Mouse (Mus musculus) midbrain, postnatal 0 days (tissue): Measurements from ENCODE around the gene Ms4a12. TPM values are rescaled to one million over a fixed set of nuclear protein-coding genes. Genes with fewer than 3 reads are reported as not detected.

Experiments
- ATAC-seq: fragments of 200-750 bp; cut with Nextera tagmentation; 2 replicates; pipeline ENCODE4 v1.8.0; 2017; ENCODE audit warnings: moderate number of reproducible peaks, mild to moderate bottlenecking, moderate TSS enrichment, moderate library complexity; ENCODE audit not compliant: low FRiP score
- DNase-seq: peaks from one replicate; pipeline ENCODE4 v3.0.0-alpha.2; 2015; ENCODE audit warnings: low spot score
- H3K27ac ChIP-seq: fragments of 300-500 bp; sonication (generic); 2 replicates; pipeline ENCODE4 v1.5.1; 2014; ENCODE audit warnings: low read depth, mild to moderate bottlenecking, low read length, mixed read lengths
- H3K27me3 ChIP-seq: fragments of 300-500 bp; sonication (generic); 2 replicates; pipeline ENCODE4 v1.6.1; 2014; ENCODE audit warnings: low read length, control low read depth, mixed read lengths; ENCODE audit not compliant: insufficient read depth
- H3K36me3 ChIP-seq: fragments of 300-500 bp; sonication (generic); 2 replicates; pipeline ENCODE4 v1.6.1; 2014; ENCODE audit warnings: low read length, control low read depth, mixed read lengths; ENCODE audit not compliant: insufficient read depth
- H3K4me1 ChIP-seq: fragments of 300-500 bp; sonication (generic); 2 replicates; pipeline ENCODE4 v1.6.1; 2014; ENCODE audit warnings: mild to moderate bottlenecking, control low read depth, antibody characterized with exemption, low read length, mixed read lengths; ENCODE audit not compliant: insufficient read depth
- H3K4me2 ChIP-seq: fragments of 300-500 bp; sonication (generic); 2 replicates; pipeline ENCODE4 v1.6.1; 2014; ENCODE audit warnings: low read depth, mild to moderate bottlenecking, low read length, mixed read lengths; ENCODE audit not compliant: poor library complexity, severe bottlenecking
- H3K4me3 ChIP-seq: fragments of 300-500 bp; sonication (generic); 2 replicates; pipeline ENCODE4 v1.5.1; 2014; ENCODE audit warnings: low read depth, mild to moderate bottlenecking, low read length, moderate library complexity
- H3K9ac ChIP-seq: fragments of 300-500 bp; sonication (generic); replicated peaks from 2 replicates; pipeline ENCODE4 v1.6.1; 2014; ENCODE audit warnings: mild to moderate bottlenecking, low read length, moderate library complexity, mixed read lengths; ENCODE audit not compliant: poor library complexity, severe bottlenecking
- H3K9me3 ChIP-seq: fragments of 300-500 bp; sonication (generic); 2 replicates; pipeline ENCODE4 v1.6.1; 2016; ENCODE audit warnings: low read length, control low read depth
- CTCF ChIP-seq: IDR thresholded peaks from 2 replicates; pipeline ENCODE4 v1.5.1; 2016; ENCODE audit warnings: antibody characterized with exemption, mild to moderate bottlenecking
- WGBS: fragments of 180-500 bp; shearing (Covaris S2); extraction: QIAGEN DNeasy Blood & Tissue Kit; methylation state at CpG from one replicate; pipeline ENCODE4 v1.1.7; 2014; 5-methylcytosine and 5-hydroxymethylcytosine counted together
- polyA plus RNA-seq: library from polyadenylated mRNA; unstranded; fragments of >200 nt; fragmentation: Nextera tagmentation; extraction: Ambion mirVana; gene quantifications from 2 replicates; pipeline ENCODE4 v1.2.1, GENCODE M21; 2015
- total RNA-seq: library from RNA; depleted of rRNA; stranded (reverse); fragments of >200 nt; gene quantifications from 2 replicates; pipeline ENCODE4 v1.2.3, GENCODE M21; 2014

The Ms4a12 gene
- total and polyA plus RNA-seq, 2 experiments from 2014 or later = not detected

GRCm38 (mm10) chr19:11234921-11235735 lies 2.9 kb upstream of the Ms4a12 start:
- H3K27ac ChIP-seq = no peak overlapping the region
- H3K9me3 ChIP-seq = no peaks in the 10 kb centered on the region
- no peaks in the 10 kb centered on the region for H3K4me1 ChIP-seq
- no peak overlapping the region for H3K4me3 ChIP-seq
- no peaks in the 10 kb centered on the region for H3K36me3 ChIP-seq
- 69% methylated on average over 5 of the region's 5 CpGs for WGBS
- DNase-seq (no peak), ATAC-seq (no peak)
- no peak overlapping the region for H3K9ac ChIP-seq
- no peak overlapping the region for H3K4me2 ChIP-seq
- TF ChIP-seq CTCF = no peak
- H3K27me3 ChIP-seq = no peaks in the 10 kb centered on the region

- Histone ChIP-seq H3K4me3 (no peak overlapping the region), H3K27me3 (no peaks in the 10 kb centered on the region), H3K4me2 (no peak overlapping the region), H3K27ac (no peak overlapping the region), H3K9me3 (no peaks in the 10 kb centered on the region), H3K9ac (no peak overlapping the region), H3K4me1 (no peaks in the 10 kb centered on the region), H3K36me3 (no peaks in the 10 kb centered on the region)
- TF ChIP-seq CTCF = no peak
- 79% methylated on average over 5 of the region's 5 CpGs for WGBS
- no peak for ATAC-seq
- no peak for DNase-seq
Observed at GRCm38 (mm10) chr19:11234244-11234643, 2.0 kb upstream of the Ms4a12 start.

GRCm38 (mm10) chr19:11196546-11196945 lies 35.7 kb downstream of the Ms4a12 start, which contains the start of gene Ms4a13:
Gene Ms4a13, minus strand, starts transcription at chr19:11196737.
- no peaks in the 10 kb centered on the region for H3K27me3 ChIP-seq
- no peak within 1 kb of the TSS for H3K4me3 ChIP-seq
- no peaks in the 10 kb centered on the region for H3K36me3 ChIP-seq
- H3K9me3 ChIP-seq = no peaks in the 10 kb centered on the region
- no peak within 1 kb of the TSS for H3K27ac ChIP-seq
- no peak within 1 kb of the TSS for H3K4me2 ChIP-seq
- no peak for DNase-seq
- 70% methylated on average over 12 of the region's 12 CpGs for WGBS
- H3K4me1 ChIP-seq = no peaks in the 10 kb centered on the region
- TF ChIP-seq CTCF = no peak
- ATAC-seq = no peak
- H3K9ac ChIP-seq = no peak within 1 kb of the TSS

- no peak for DNase-seq
- WGBS = 61% methylated on average over 1 of the region's 1 CpGs
- Histone ChIP-seq H3K9me3 (no peaks in the 10 kb centered on the region), H3K27ac (no peak overlapping the region), H3K27me3 (no peaks in the 10 kb centered on the region), H3K9ac (no peak overlapping the region), H3K4me3 (no peak overlapping the region), H3K4me2 (no peak overlapping the region), H3K4me1 (no peaks in the 10 kb centered on the region), H3K36me3 (no peaks in the 10 kb centered on the region)
- ATAC-seq = no peak
- no peak for TF ChIP-seq CTCF
Observed at GRCm38 (mm10) chr19:11192552-11192951, 39.7 kb downstream of the Ms4a12 start.

- H3K4me1 ChIP-seq = no peaks in the 10 kb centered on the region
- no peak for ATAC-seq
- no peak overlapping the region for H3K27ac ChIP-seq
- H3K9ac ChIP-seq = no peak overlapping the region
- no peak overlapping the region for H3K4me2 ChIP-seq
- peak; percentile 34 for TF ChIP-seq CTCF
- no peaks in the 10 kb centered on the region for H3K9me3 ChIP-seq
- H3K36me3 ChIP-seq = no peaks in the 10 kb centered on the region
- DNase-seq = peak; percentile 8
- H3K27me3 ChIP-seq = no peaks in the 10 kb centered on the region
- 14% methylated on average over 5 of the region's 5 CpGs for WGBS
- no peak overlapping the region for H3K4me3 ChIP-seq
Observed at GRCm38 (mm10) chr19:11184121-11184520, 48.1 kb downstream of the Ms4a12 start.

GRCm38 (mm10) chr19:11177464-11177863 lies 54.8 kb downstream of the Ms4a12 start:
- Histone ChIP-seq H3K4me1 (no peaks in the 10 kb centered on the region), H3K36me3 (no peaks in the 10 kb centered on the region), H3K9ac (no peak overlapping the region), H3K4me2 (no peak overlapping the region), H3K4me3 (no peak overlapping the region), H3K9me3 (no peaks in the 10 kb centered on the region), H3K27ac (no peak overlapping the region), H3K27me3 (no peaks in the 10 kb centered on the region)
- 39% methylated on average over 2 of the region's 2 CpGs for WGBS
- ATAC-seq = 0 out of 2 replicates have a peak, but pooled peaks have one; percentile 20
- TF ChIP-seq CTCF = no peak
- peak; percentile 4 for DNase-seq
